Mouse (Mus musculus) small intestine, adult 2 months (tissue): ENCODE data around the gene Enho. TPM values are rescaled to one million over a fixed set of nuclear protein-coding genes. Genes with fewer than 3 reads are reported as not detected.

ENCODE experiments used
- H3K27ac ChIP-seq: fragments of 200-500 bp; 2 replicates; pipeline ENCODE4 v1.5.1; 2012; ENCODE audit warnings: low read depth, low read length, control low read depth, inconsistent platforms; ENCODE audit not compliant: insufficient read depth
- H3K27me3 ChIP-seq: fragments of 200-500 bp; 2 replicates; pipeline ENCODE4 v1.6.1; 2012; ENCODE audit warnings: mild to moderate bottlenecking, moderate library complexity, low read length, inconsistent platforms; ENCODE audit not compliant: control insufficient read depth, insufficient read depth
- H3K36me3 ChIP-seq: fragments of 200-500 bp; 2 replicates; pipeline ENCODE4 v1.6.1; 2012; ENCODE audit warnings: mild to moderate bottlenecking, low read length, control low read depth, inconsistent platforms; ENCODE audit not compliant: control insufficient read depth, insufficient read depth
- H3K4me1 ChIP-seq: fragments of 200-500 bp; 2 replicates; pipeline ENCODE4 v1.6.1; 2012; ENCODE audit warnings: low read length, inconsistent platforms, mixed read lengths; ENCODE audit not compliant: control insufficient read depth, insufficient read depth, insufficient read length
- H3K4me3 ChIP-seq: fragments of 200-500 bp; 2 replicates; pipeline ENCODE4 v1.5.1; 2012; ENCODE audit warnings: low read depth, mild to moderate bottlenecking, control low read depth, inconsistent platforms, low read length, moderate library complexity
- CTCF ChIP-seq: fragments of 200-500 bp; IDR thresholded peaks from 2 replicates; pipeline ENCODE4 v1.5.1; 2012; ENCODE audit warnings: low read depth, mild to moderate bottlenecking, control low read depth, inconsistent platforms, low read length, moderate library complexity, mixed read lengths; ENCODE audit not compliant: insufficient replicate concordance, insufficient read length; ENCODE audit errors: extremely low read depth
- POLR2A ChIP-seq: fragments of 200-500 bp; IDR thresholded peaks from 2 replicates; pipeline ENCODE4 v1.6.1; 2012; ENCODE audit warnings: low read depth, mild to moderate bottlenecking, control low read depth, inconsistent platforms, low read length, moderate library complexity
- WGBS: fragments of 180-500 bp; shearing (Covaris S2); methylation state at CpG from one replicate; pipeline ENCODE4 v1.1.7; 2018; 5-methylcytosine and 5-hydroxymethylcytosine counted together
- polyA plus RNA-seq: library from polyadenylated mRNA; depleted of rRNA; stranded (reverse); fragments of >200 nt; gene quantifications from 2 replicates; pipeline ENCODE4 v1.2.3, GENCODE M21; 2012

Gene Enho
- polyA plus RNA-seq, 1 experiment, result 9.3 TPM

DNA sequence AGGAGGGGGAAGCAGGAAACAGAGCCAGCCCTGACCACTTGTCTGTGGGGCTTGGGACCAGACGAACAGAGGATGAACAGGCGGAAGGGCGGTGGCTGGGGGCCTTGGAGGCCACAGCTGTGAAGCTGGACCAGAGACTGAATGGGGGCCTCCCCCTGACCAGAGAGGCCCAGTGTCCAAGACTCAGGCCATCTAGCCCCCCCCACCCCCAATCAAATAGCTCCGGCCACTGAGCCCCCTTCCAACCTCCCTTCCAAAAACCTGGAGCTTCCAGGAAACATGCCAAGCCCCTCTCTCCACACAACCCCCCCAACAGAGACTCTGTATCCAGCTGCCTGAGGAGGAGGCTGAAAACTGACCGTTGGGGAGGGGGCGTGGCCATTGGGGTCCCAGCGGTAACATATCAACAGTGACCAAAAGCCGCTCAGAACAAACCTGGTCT is 32.4 kb upstream of the Enho start:
- no peaks in the 10 kb centered on the region for H3K27me3 ChIP-seq
- no peak overlapping the region for H3K4me3 ChIP-seq
- H3K27ac ChIP-seq, result no peak overlapping the region
- TF ChIP-seq CTCF, result no peak
- no peaks in the 10 kb centered on the region for H3K36me3 ChIP-seq
- WGBS, result 48% methylated on average over 8 of the region's 8 CpGs
- no peaks in the 10 kb centered on the region; the same call in 1 of the 2 replicates for H3K4me1 ChIP-seq

GRCm38 (mm10) chr4:41671963-41672480 is 31.9 kb upstream of the Enho start:
- no peaks in the 10 kb centered on the region; the same call in 1 of the 2 replicates for H3K4me1 ChIP-seq
- TF ChIP-seq POLR2A (no peak), CTCF (no peak)
- no peaks in the 10 kb centered on the region for H3K27me3 ChIP-seq
- WGBS, result 30% methylated on average over 8 of the region's 8 CpGs
- no peak overlapping the region for H3K4me3 ChIP-seq
- no peak overlapping the region for H3K27ac ChIP-seq
- no peaks in the 10 kb centered on the region for H3K36me3 ChIP-seq

GRCm38 (mm10) chr4:41671500-41671899 is 31.4 kb upstream of the Enho start:
- Histone ChIP-seq H3K36me3 (no peaks in the 10 kb centered on the region), H3K4me3 (no peak overlapping the region), H3K4me1 (no peaks in the 10 kb centered on the region; the same call in 1 of the 2 replicates), H3K27me3 (no peaks in the 10 kb centered on the region), H3K27ac (no peak overlapping the region)
- WGBS, result 40% methylated on average over 5 of the region's 5 CpGs
- TF ChIP-seq CTCF (no peak), POLR2A (no peak)

GRCm38 (mm10) chr4:41670836-41671235 is 30.7 kb upstream of the Enho start:
- Histone ChIP-seq H3K27ac (no peak overlapping the region), H3K27me3 (no peaks in the 10 kb centered on the region), H3K36me3 (no peaks in the 10 kb centered on the region), H3K4me3 (no peak overlapping the region), H3K4me1 (no peaks in the 10 kb centered on the region)
- WGBS, result 78% methylated on average over 18 of the region's 18 CpGs
- TF ChIP-seq CTCF (no peak), POLR2A (no peak)

GRCm38 (mm10) chr4:41666646-41667045 is 26.5 kb upstream of the Enho start:
- no peak for TF ChIP-seq CTCF
- no peak for TF ChIP-seq POLR2A
- Histone ChIP-seq H3K4me3 (no peak overlapping the region), H3K4me1 (no peaks in the 10 kb centered on the region; the same call in 1 of the 2 replicates), H3K27me3 (no peaks in the 10 kb centered on the region), H3K36me3 (no peaks in the 10 kb centered on the region), H3K27ac (no peak overlapping the region)
- 63% methylated on average over 11 of the region's 11 CpGs for WGBS

GRCm38 (mm10) chr4:41665009-41665675 is 25.0 kb upstream of the Enho start:
- H3K4me3 ChIP-seq, result no peak overlapping the region
- no peaks in the 10 kb centered on the region for H3K27me3 ChIP-seq
- no peak overlapping the region for H3K27ac ChIP-seq
- WGBS, result 14% methylated on average over 8 of the region's 8 CpGs
- H3K4me1 ChIP-seq, result no peaks in the 10 kb centered on the region; the same call in 1 of the 2 replicates
- TF ChIP-seq CTCF (no peak), POLR2A (no peak)
- no peaks in the 10 kb centered on the region for H3K36me3 ChIP-seq

DNA sequence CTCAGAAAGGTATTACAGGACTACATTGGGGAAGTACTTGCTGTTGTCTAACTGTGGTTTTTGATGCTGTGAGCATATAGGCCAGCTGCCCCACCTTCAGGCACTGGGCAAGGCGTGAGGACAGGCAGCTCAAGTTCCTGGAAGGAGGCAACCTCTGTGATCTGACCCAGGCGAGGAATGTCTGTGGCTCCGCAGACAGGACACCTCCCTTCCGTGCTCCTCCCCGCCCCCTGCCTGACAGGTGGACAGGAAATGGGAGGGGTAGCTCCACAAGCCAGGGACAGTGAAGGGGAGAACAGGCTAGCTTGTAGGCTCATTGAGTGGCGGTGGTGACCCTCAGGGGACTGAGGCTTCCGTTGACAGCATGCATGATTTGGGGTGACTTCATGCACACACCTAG is 24.4 kb upstream of the Enho start:
- Histone ChIP-seq H3K4me3 (no peak overlapping the region), H3K36me3 (no peaks in the 10 kb centered on the region), H3K27me3 (no peaks in the 10 kb centered on the region), H3K27ac (no peak overlapping the region), H3K4me1 (no peaks in the 10 kb centered on the region; the same call in 1 of the 2 replicates)
- 11% methylated on average over 7 of the region's 7 CpGs for WGBS
- TF ChIP-seq CTCF, result no peak
- no peak for TF ChIP-seq POLR2A
